Mouse (Mus musculus): Measurements from ENCODE around the gene Rptor.

The Rptor gene

GRCm38 (mm10) chr11:119602763-119603526, at the start of gene Rptor:
Gene Rptor (plus strand): TSS chr11:119602905.
- DNase-seq = peak; percentile 99

GRCm38 (mm10) chr11:119554706-119555105, 48.0 kb upstream of the Rptor start:
- no peak for DNase-seq

- DNase-seq = no peak
These were observed 47.5 kb upstream of the Rptor start for GRCm38 (mm10) chr11:119555170-119555569.

- DNase-seq = no peak
These were observed 44.5 kb upstream of the Rptor start for GRCm38 (mm10) chr11:119557940-119558869.

- DNase-seq = no peak
These were observed 43.7 kb upstream of the Rptor start for GRCm38 (mm10) chr11:119558870-119559610.

GRCm38 (mm10) chr11:119562286-119562685, 40.4 kb upstream of the Rptor start:
- DNase-seq = no peak

- DNase-seq = no peak
These were observed 39.5 kb upstream of the Rptor start for GRCm38 (mm10) chr11:119563166-119563565.

GRCm38 (mm10) chr11:119564383-119564782, 38.3 kb upstream of the Rptor start:
- no peak for DNase-seq

GRCm38 (mm10) chr11:119565021-119565420, 37.7 kb upstream of the Rptor start:
- DNase-seq = no peak

GRCm38 (mm10) chr11:119565684-119566083, 37.0 kb upstream of the Rptor start:
- no peak for DNase-seq

- DNase-seq = no peak
These were observed 36.5 kb upstream of the Rptor start for GRCm38 (mm10) chr11:119566188-119566587.

GRCm38 (mm10) chr11:119572316-119573010, 30.2 kb upstream of the Rptor start:
- DNase-seq = no peak

- DNase-seq = no peak
These were observed 25.9 kb upstream of the Rptor start for GRCm38 (mm10) chr11:119576855-119577254.

GRCm38 (mm10) chr11:119577721-119578120, 25.0 kb upstream of the Rptor start:
- no peak for DNase-seq

GRCm38 (mm10) chr11:119586511-119586910, 16.2 kb upstream of the Rptor start:
- no peak for DNase-seq

- no peak for DNase-seq
These were observed 15.6 kb upstream of the Rptor start for GRCm38 (mm10) chr11:119587112-119587511.

GRCm38 (mm10) chr11:119589242-119589641, 13.5 kb upstream of the Rptor start:
- DNase-seq = no peak

- no peak for DNase-seq
These were observed 8.7 kb upstream of the Rptor start for GRCm38 (mm10) chr11:119593966-119594365.

- no peak for DNase-seq
These were observed 3.8 kb upstream of the Rptor start for GRCm38 (mm10) chr11:119598856-119599255.

GRCm38 (mm10) chr11:119600286-119600685, 2.4 kb upstream of the Rptor start:
- DNase-seq = no peak

GRCm38 (mm10) chr11:119602177-119602700, 466 bp upstream of the Rptor start:
- DNase-seq = no peak

GRCm38 (mm10) chr11:119603527-119603905, 811 bp downstream of the Rptor start:
- DNase-seq = no peak

All from right cerebral cortex, postnatal 14 days (tissue).